Mouse (Mus musculus): ENCODE measurements around the gene Olfr61. TPM values are rescaled to one million over a fixed set of nuclear protein-coding genes. Genes with fewer than 3 reads are reported as not detected.

The Olfr61 gene
- polyA plus RNA-seq, 1 experiment from 2014 or later: not detected

Other genes starting within 250 kb of the Olfr61 start
- not detected in 2 replicates for gene Olfr531, start 226.1 kb upstream of the Olfr61 start, polyA plus RNA-seq (2015; fragmentation: Nextera tagmentation; extraction: Ambion mirVana)
- gene Olfr532, start 207.3 kb upstream of the Olfr61 start, polyA plus RNA-seq (2015; fragmentation: Nextera tagmentation; extraction: Ambion mirVana): not detected in 2 replicates
- gene Olfr533, start 165.6 kb upstream of the Olfr61 start, polyA plus RNA-seq (2015; fragmentation: Nextera tagmentation; extraction: Ambion mirVana): not detected in 2 replicates
- not detected in 2 replicates for gene Olfr535, start 144.8 kb upstream of the Olfr61 start, polyA plus RNA-seq (2015; fragmentation: Nextera tagmentation; extraction: Ambion mirVana)
- gene Olfr536, start 121.6 kb upstream of the Olfr61 start, polyA plus RNA-seq (2015; fragmentation: Nextera tagmentation; extraction: Ambion mirVana): not detected in 2 replicates
- gene Olfr538, start 61.1 kb upstream of the Olfr61 start, polyA plus RNA-seq (2015; fragmentation: Nextera tagmentation; extraction: Ambion mirVana): not detected in 2 replicates
- gene Olfr46, start 27.7 kb upstream of the Olfr61 start, polyA plus RNA-seq (2015; fragmentation: Nextera tagmentation; extraction: Ambion mirVana): 0.03 TPM in 1 of 2 replicates, not detected in the other
- not detected in 2 replicates for gene Olfr53, start 17.5 kb downstream of the Olfr61 start, polyA plus RNA-seq (2015; fragmentation: Nextera tagmentation; extraction: Ambion mirVana)
- gene Olfr539, start 31.0 kb downstream of the Olfr61 start, polyA plus RNA-seq (2015; fragmentation: Nextera tagmentation; extraction: Ambion mirVana): not detected in 2 replicates
- gene Olfr45, start 53.0 kb downstream of the Olfr61 start, polyA plus RNA-seq (2015; fragmentation: Nextera tagmentation; extraction: Ambion mirVana): not detected in 2 replicates
- not detected in 2 replicates for gene Olfr541, start 68.3 kb downstream of the Olfr61 start, polyA plus RNA-seq (2015; fragmentation: Nextera tagmentation; extraction: Ambion mirVana)
- not detected in 2 replicates for gene Cyp2e1, start 134.8 kb downstream of the Olfr61 start, polyA plus RNA-seq (2015; fragmentation: Nextera tagmentation; extraction: Ambion mirVana)
- gene Syce1, start 158.9 kb downstream of the Olfr61 start, polyA plus RNA-seq (2015; fragmentation: Nextera tagmentation; extraction: Ambion mirVana): 0.34 and 0.40 TPM in 2 replicates
- 9.5 and 15.3 TPM in 2 replicates for gene Zfp941, start 193.2 kb downstream of the Olfr61 start, polyA plus RNA-seq (2015; fragmentation: Nextera tagmentation; extraction: Ambion mirVana)
- gene Urah, start 206.0 kb downstream of the Olfr61 start, polyA plus RNA-seq (2015; fragmentation: Nextera tagmentation; extraction: Ambion mirVana): not detected in 2 replicates
- 1.7 TPM in 1 of 2 replicates, not detected in the other for gene Scgb1c1, start 216.6 kb downstream of the Olfr61 start, polyA plus RNA-seq (2015; fragmentation: Nextera tagmentation; extraction: Ambion mirVana)
- not detected in 2 replicates for gene Odf3, start 218.8 kb downstream of the Olfr61 start, polyA plus RNA-seq (2015; fragmentation: Nextera tagmentation; extraction: Ambion mirVana)
- gene Gm45785, start 227.4 kb downstream of the Olfr61 start, polyA plus RNA-seq (2015; fragmentation: Nextera tagmentation; extraction: Ambion mirVana): not detected in 2 replicates
- gene Ric8a, start 228.0 kb downstream of the Olfr61 start, polyA plus RNA-seq (2015; fragmentation: Nextera tagmentation; extraction: Ambion mirVana): 91.2 and 101 TPM in 2 replicates
- gene Bet1l, start 228.6 kb downstream of the Olfr61 start, polyA plus RNA-seq (2015; fragmentation: Nextera tagmentation; extraction: Ambion mirVana): 35.6 and 40.4 TPM in 2 replicates